Comparison of ENCODE assay signal across 8 mouse cellular contexts in the genomic region with DNA sequence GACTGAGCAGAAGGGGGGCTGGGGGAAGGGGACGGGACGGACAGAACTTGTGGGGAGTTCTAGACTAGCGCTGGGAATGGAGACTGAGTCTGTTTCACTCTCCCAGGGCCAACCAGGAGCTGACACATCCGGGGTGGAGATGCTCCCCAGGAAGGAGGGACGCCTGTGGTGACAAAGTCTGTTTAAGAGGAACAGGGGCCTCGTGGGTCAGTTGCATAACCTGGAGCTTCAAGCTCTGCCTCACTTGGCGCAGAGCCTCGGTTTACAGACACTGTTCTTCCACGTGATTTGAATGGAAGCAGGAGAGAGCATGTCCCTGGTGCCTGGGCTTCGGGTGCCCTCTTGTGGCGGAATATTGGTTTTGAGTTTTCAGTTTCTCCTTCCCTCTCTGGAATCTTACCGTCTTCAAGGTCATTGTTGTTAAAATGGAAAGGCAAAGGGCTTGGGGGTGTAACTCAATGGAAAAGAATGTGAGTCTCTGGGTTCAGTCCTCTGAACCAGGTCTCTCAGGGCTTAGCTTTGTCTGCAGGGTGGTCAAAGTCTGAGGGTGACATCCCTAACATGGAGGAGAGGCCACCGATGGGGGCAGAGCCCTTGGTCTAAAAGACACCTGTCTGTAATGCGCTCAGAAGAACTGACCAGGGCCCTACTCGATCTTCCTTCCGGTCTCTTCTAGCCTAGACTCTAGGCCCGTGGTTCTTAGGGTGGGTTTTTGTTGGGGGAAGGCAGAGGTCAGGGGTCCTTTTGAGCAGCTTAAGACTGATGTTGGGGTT. TPM values are rescaled to one million over a fixed set of nuclear protein-coding genes. Genes with fewer than 3 reads are reported as not detected.
DNase-seq lines count a peak whose midpoint lies in the region; ATAC-seq and TF ChIP-seq lines count a peak whose summit lies in the region.

No protein-coding gene starts in this region.

- 19% methylated on average over 17 of the region's 17 CpGs for WGBS in hindbrain, embryonic 14.5 days

- peak; percentile 87 for ATAC-seq in Patski
- peak; percentile 78 for ATAC-seq in hindbrain, embryonic 14.5 days (ENCODE audit: low FRiP score)

- H3K4me1 ChIP-seq in hindbrain, embryonic 14.5 days (replicated peaks; ENCODE audit: control insufficient read depth, insufficient read depth, low read length) = no peaks in the 10 kb centered on the region

- H3K9ac ChIP-seq in hindbrain, embryonic 14.5 days = no peak overlapping the region

- POLR2A ChIA-PET in Patski (lab: Charles Lee) = interaction anchor here (0.6 to 1.2 kb wide), 4 partner anchors 101 to 143 kb away, joined by 3 to 5 read pairs (median 4); no protein-coding TSS in a partner anchor

- H3K9me3 ChIP-seq in hindbrain, embryonic 14.5 days (ENCODE audit: control insufficient read depth, low read length) = no peaks in the 10 kb centered on the region

- CTCF ChIA-PET in Patski (lab: Charles Lee) = interaction anchor here (0.7 to 2.2 kb wide), 19 partner anchors 10 to 143 kb away, joined by 3 to 17 read pairs (median 3); a partner anchor contains a TSS

- no peaks in the 10 kb centered on the region for H3K36me3 ChIP-seq in hindbrain, embryonic 14.5 days (replicated peaks; ENCODE audit: control insufficient read depth, insufficient read depth)

- in situ Hi-C loops in Patski (cut with MboI; ENCODE audit: low pct_unique_long_range_greater_than_20kb) = loop anchor here (5.0 to 10.0 kb wide), 3 partner anchors 54 to 143 kb away; a partner anchor contains a TSS

- peak; percentile 94 for TF ChIP-seq CTCF in Patski (IDR thresholded peaks at IDR 0.05)

- DNase-seq in Patski (ENCODE audit: low read depth, low spot score) = peak; percentile 83
- DNase-seq in cerebellum, postnatal 14 days = peak; percentile 95 to 97
- DNase-seq in frontal cortex, postnatal 25 days (ENCODE audit: low spot score in 2 of 2) = peak; percentile 86 to 92
- DNase-seq in hindbrain, embryonic 14.5 days (ENCODE audit: low spot score) = peak; percentile 91
- DNase-seq in layer of hippocampus, postnatal 36 days = peak; percentile 87 to 88
- DNase-seq in lung, postnatal 36 days = peak; percentile 98
- peak; percentile 92 for DNase-seq in retina, postnatal 1 day
- DNase-seq in urinary bladder, adult 18-20 months (ENCODE audit: low spot score in 2 of 2) = peak; percentile 80 to 90

- H3K4me2 ChIP-seq in hindbrain, embryonic 14.5 days (replicated peaks) = peak overlapping the region; percentile 26

- H3K27me3 ChIP-seq in Patski = no peaks in the 10 kb centered on the region
- no peaks in the 10 kb centered on the region for H3K27me3 ChIP-seq in hindbrain, embryonic 14.5 days (ENCODE audit: control insufficient read depth, insufficient read depth, low read length)

- H3K4me3 ChIP-seq in hindbrain, embryonic 14.5 days (replicated peaks; ENCODE audit: low read length) = no peak overlapping the region

- H3K27ac ChIP-seq in hindbrain, embryonic 14.5 days = no peak overlapping the region

RNA-seq across cellular contexts. Expression of a gene that starts 14.2 kb away (rescaled TPM):
- not detected for polyA plus RNA-seq in Patski (2021)
- polyA plus RNA-seq in hindbrain, embryonic 14.5 days (2014; fragmentation: Nextera tagmentation; extraction: Ambion mirVana) = not detected in 2 replicates
- not detected for total RNA-seq in layer of hippocampus, postnatal 36 days (2021)

RNA-seq across cellular contexts. Expression of a gene that starts 34.8 kb away (rescaled TPM):
- polyA plus RNA-seq in Patski (2021) = 0.33 TPM
- 0.86 and 1.2 TPM in 2 replicates for polyA plus RNA-seq in hindbrain, embryonic 14.5 days (2014; fragmentation: Nextera tagmentation; extraction: Ambion mirVana)
- not detected for total RNA-seq in layer of hippocampus, postnatal 36 days (2021)

RNA-seq across cellular contexts. Expression of a gene that starts 40.0 kb away (rescaled TPM):
- polyA plus RNA-seq in Patski (2021) = 18.2 TPM
- 4.7 and 5.3 TPM in 2 replicates for polyA plus RNA-seq in hindbrain, embryonic 14.5 days (2014; fragmentation: Nextera tagmentation; extraction: Ambion mirVana)
- 1 to 10 TPM; 3.3 TPM for total RNA-seq in layer of hippocampus, postnatal 36 days (2021)

RNA-seq across cellular contexts. Expression of a gene that starts 42.0 kb away (rescaled TPM):
- 164 TPM for polyA plus RNA-seq in Patski (2021)
- polyA plus RNA-seq in hindbrain, embryonic 14.5 days (2014; fragmentation: Nextera tagmentation; extraction: Ambion mirVana) = 14.8 and 14.9 TPM in 2 replicates
- total RNA-seq in layer of hippocampus, postnatal 36 days (2021) = 1 to 10 TPM; 6.9 to 7.0 TPM

RNA-seq across cellular contexts. Expression of a gene that starts 48.8 kb away (rescaled TPM):
- 1.8 TPM for polyA plus RNA-seq in Patski (2021)
- 0.50 and 0.53 TPM in 2 replicates for polyA plus RNA-seq in hindbrain, embryonic 14.5 days (2014; fragmentation: Nextera tagmentation; extraction: Ambion mirVana)
- total RNA-seq in layer of hippocampus, postnatal 36 days (2021) = 1 to 10 TPM; 4.1 to 4.3 TPM
